Mouse (Mus musculus) C2C12 (cell line): ENCODE results near the gene Sdf4.

Experiments used
- CTCF ChIP-seq: IDR thresholded peaks from one replicate; pipeline ENCODE4 v1.5.1; 2011; ENCODE audit not compliant: control insufficient read depth, insufficient read depth, insufficient read length
- FOSL1 ChIP-seq: IDR thresholded peaks from one replicate; pipeline ENCODE4 v1.8.0; 2011; ENCODE audit warnings: mild to moderate bottlenecking, low read length; ENCODE audit not compliant: poor library complexity, insufficient read depth, severe bottlenecking
- MYOG ChIP-seq: IDR thresholded peaks from one replicate; pipeline ENCODE4 v1.6.1; 2011; ENCODE audit not compliant: control insufficient read depth, insufficient read length; ENCODE audit errors: extremely low read depth

GRCm38 (mm10) chr4:156055173-156055572 is 62.5 kb downstream of the Sdf4 start:
- TF ChIP-seq CTCF (no peak), FOSL1 (no peak), MYOG (no peak)
